Mouse (Mus musculus) spleen, adult 2 months (tissue): Measurements from ENCODE around the gene Trim41.

Experiments
- CTCF ChIP-seq: fragments of 200-500 bp; IDR thresholded peaks from 2 replicates; pipeline ENCODE4 v1.5.1; 2011; ENCODE audit warnings: mild to moderate bottlenecking, inconsistent platforms; ENCODE audit not compliant: insufficient read depth, insufficient read length, insufficient replicate concordance; ENCODE audit errors: extremely low read depth
- POLR2A ChIP-seq: fragments of 200-500 bp; IDR thresholded peaks from 2 replicates; pipeline ENCODE4 v1.6.1; 2011; ENCODE audit warnings: low read depth, low read length, inconsistent platforms

DNA sequence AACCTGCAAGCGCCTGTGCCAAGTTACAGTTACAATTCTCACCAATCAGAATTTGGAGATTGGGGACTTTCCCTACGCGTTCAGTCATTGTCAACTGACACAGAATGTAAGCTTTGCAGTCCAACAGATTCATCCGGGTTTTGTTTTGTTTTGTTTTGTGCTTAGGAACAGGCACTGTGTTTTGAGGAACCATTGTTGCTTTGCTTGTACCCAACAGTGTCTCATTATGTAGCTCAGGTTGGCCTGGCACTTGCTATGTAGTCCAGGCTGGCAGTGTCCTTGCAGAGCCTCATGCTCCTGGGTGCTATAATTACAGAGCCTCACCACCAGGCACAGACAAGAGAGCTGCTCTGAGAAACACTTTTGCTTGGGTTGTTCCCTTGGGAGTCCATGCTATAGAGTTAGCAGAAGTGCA lies 25.2 kb upstream of the Trim41 start:
- TF ChIP-seq CTCF, result no peak
- no peak for TF ChIP-seq POLR2A
